In genomic region chr17:63849566-63849965, GRCm38 (mm10) we compare ENCODE assay signal across 8 mouse cellular contexts. TPM values are rescaled to one million over a fixed set of nuclear protein-coding genes. Genes with fewer than 3 reads are reported as not detected.
A peak's percentile ranks its signal among the peaks of the same experiment; 100 is the strongest.
DNase-seq lines count a peak whose midpoint lies in the region; ATAC-seq lines count a peak whose summit lies in the region.

No protein-coding gene starts in this region.

- ATAC-seq in forebrain, embryonic 14.5 days: peak; percentile 100
- peak; percentile 55; the same call in 1 of the 2 replicates for ATAC-seq in neutrophil, adult 5-6 weeks (ENCODE audit: extremely low read depth, insufficient number of reproducible peaks, low FRiP score, poor library complexity, severe bottlenecking)

- peak; percentile 93 for DNase-seq in ES-CJ7 (ENCODE audit: low read depth, low spot score)
- DNase-seq in cerebellum, adult 11 months: peak; percentile 80
- peak; percentile 91 for DNase-seq in forebrain, embryonic 14.5 days (ENCODE audit: low spot score)
- peak; percentile 84 to 89 for DNase-seq in heart, postnatal 14 days
- peak; percentile 77 to 86 for DNase-seq in layer of hippocampus, adult 18-20 months (ENCODE audit: low spot score in 2 of 2)
- peak; percentile 88 to 90 for DNase-seq in lung, adult 18-20 months
- DNase-seq in testis, postnatal 14 days (ENCODE audit: low spot score): peak; percentile 88

- no peaks in the 10 kb centered on the region for H3K4me1 ChIP-seq in forebrain, embryonic 14.5 days (ENCODE audit: control insufficient read depth, insufficient read depth, low read length)

- no peaks in the 10 kb centered on the region for H3K9me3 ChIP-seq in forebrain, embryonic 14.5 days (replicated peaks; ENCODE audit: control insufficient read depth, low read length)

- peak overlapping the region; percentile 85 for H3K9ac ChIP-seq in forebrain, embryonic 14.5 days (ENCODE audit: low read length)

- H3K4me3 ChIP-seq in forebrain, embryonic 14.5 days (ENCODE audit: low read depth, low read length): peak overlapping the region; percentile 61

- under 1% methylated on average over 22 of the region's 22 CpGs for WGBS in forebrain, embryonic 14.5 days

- 0 out of 2 replicates have a peak overlapping the region, but pooled peaks have one; percentile 5 for H3K27ac ChIP-seq in forebrain, embryonic 14.5 days (ENCODE audit: low read depth, low read length)

- intact Hi-C loops in heart, postnatal 14 days (cut with DNase I): no loop called here

- H3K36me3 ChIP-seq in forebrain, embryonic 14.5 days (ENCODE audit: control insufficient read depth, insufficient read depth, low read length): no peaks in the 10 kb centered on the region

- H3K27me3 ChIP-seq in forebrain, embryonic 14.5 days (replicated peaks; ENCODE audit: control insufficient read depth, insufficient read depth, low read length): no peaks in the 10 kb centered on the region

- H3K4me2 ChIP-seq in forebrain, embryonic 14.5 days (ENCODE audit: low read length): peak overlapping the region; percentile 60

RNA-seq across cellular contexts. Expression of gene Fer, which starts 13.3 kb away (rescaled TPM):
- 31.8 and 36.0 TPM in 2 replicates for polyA plus RNA-seq in forebrain, embryonic 14.5 days (2014; fragmentation: Nextera tagmentation; extraction: Ambion mirVana)
- 10 to 100 TPM; 17.7 to 19.2 TPM for total RNA-seq in heart, postnatal 14 days (2021)
- 10 to 100 TPM; 33.5 to 35.4 TPM for total RNA-seq in layer of hippocampus, adult 18-20 months (2021)
- 5.6 and 6.8 TPM in 2 replicates for total RNA-seq in neutrophil, adult 5-6 weeks (2017)

RNA-seq across cellular contexts. Expression of gene A930002H24Rik, which starts 14.0 kb away (rescaled TPM):
- polyA plus RNA-seq in forebrain, embryonic 14.5 days (2014; fragmentation: Nextera tagmentation; extraction: Ambion mirVana): 1.3 and 3.7 TPM in 2 replicates
- total RNA-seq in heart, postnatal 14 days (2021): not detected
- total RNA-seq in layer of hippocampus, adult 18-20 months (2021): not detected
- total RNA-seq in neutrophil, adult 5-6 weeks (2017): not detected in 2 replicates

Comparison
In these comparisons a context has a peak if more than half of its experiments do, and no peak if none do; other contexts are left out.
1. Peak in every context shown above with its lines: DNase-seq, ATAC-seq, H3K4me3 ChIP-seq and H3K27ac ChIP-seq.